Mouse (Mus musculus) forebrain, embryonic 11.5 days (tissue): ENCODE results near the gene Gsg1l. TPM values are rescaled to one million over a fixed set of nuclear protein-coding genes. Genes with fewer than 3 reads are reported as not detected.

Source experiments
- ATAC-seq: fragments of 200-750 bp; cut with Nextera tagmentation; replicated peaks from 2 replicates; pipeline ENCODE4 v1.8.0; 2017; ENCODE audit warnings: moderate TSS enrichment; ENCODE audit not compliant: low FRiP score
- DNase-seq: peaks from one replicate; pipeline ENCODE4 v3.0.0-alpha.2; 2017; ENCODE audit warnings: low spot score
- H3K27ac ChIP-seq: fragments of 300-500 bp; sonication (generic); 2 replicates; pipeline ENCODE4 v1.5.1; 2014; ENCODE audit warnings: low read depth, low read length
- H3K27me3 ChIP-seq: fragments of 300-500 bp; sonication (generic); 2 replicates; pipeline ENCODE4 v1.6.1; 2014; ENCODE audit warnings: mild to moderate bottlenecking, low read length, mixed read lengths; ENCODE audit not compliant: control insufficient read depth, insufficient read depth
- H3K36me3 ChIP-seq: fragments of 300-500 bp; sonication (generic); 2 replicates; pipeline ENCODE4 v1.6.1; 2014; ENCODE audit warnings: mild to moderate bottlenecking, low read length, moderate library complexity, mixed read lengths; ENCODE audit not compliant: control insufficient read depth, insufficient read depth
- H3K4me1 ChIP-seq: fragments of 300-500 bp; sonication (generic); replicated peaks from 2 replicates; pipeline ENCODE4 v1.6.1; 2014; ENCODE audit warnings: low read length, mixed read lengths; ENCODE audit not compliant: control insufficient read depth, insufficient read depth
- H3K4me2 ChIP-seq: fragments of 300-500 bp; sonication (generic); 2 replicates; pipeline ENCODE4 v1.6.1; 2014; ENCODE audit warnings: low read depth, mild to moderate bottlenecking, low read length, moderate library complexity, mixed read lengths; ENCODE audit not compliant: severe bottlenecking
- H3K4me3 ChIP-seq: fragments of 300-500 bp; sonication (generic); 2 replicates; pipeline ENCODE4 v1.5.1; 2014; ENCODE audit warnings: low read depth, low read length
- H3K9ac ChIP-seq: fragments of 300-500 bp; sonication (generic); 2 replicates; pipeline ENCODE4 v1.6.1; 2014; ENCODE audit warnings: low read length
- H3K9me3 ChIP-seq: fragments of 300-500 bp; sonication (generic); 2 replicates; pipeline ENCODE4 v1.6.1; 2016; ENCODE audit warnings: low read length, mixed read lengths; ENCODE audit not compliant: control insufficient read depth
- WGBS: fragments of 180-500 bp; shearing (Covaris S2); extraction: QIAGEN DNeasy Blood & Tissue Kit; methylation state at CpG from one replicate; pipeline ENCODE4 v1.1.7; 2014; 5-methylcytosine and 5-hydroxymethylcytosine counted together
- polyA plus RNA-seq: library from polyadenylated mRNA; unstranded; fragments of >200 nt; fragmentation: Nextera tagmentation; extraction: Ambion mirVana; gene quantifications from 2 replicates; pipeline ENCODE4 v1.2.1, GENCODE M21; 2014

Gsg1l gene
- polyA plus RNA-seq, 1 experiment from 2014 or later: 0.72 TPM

DNA sequence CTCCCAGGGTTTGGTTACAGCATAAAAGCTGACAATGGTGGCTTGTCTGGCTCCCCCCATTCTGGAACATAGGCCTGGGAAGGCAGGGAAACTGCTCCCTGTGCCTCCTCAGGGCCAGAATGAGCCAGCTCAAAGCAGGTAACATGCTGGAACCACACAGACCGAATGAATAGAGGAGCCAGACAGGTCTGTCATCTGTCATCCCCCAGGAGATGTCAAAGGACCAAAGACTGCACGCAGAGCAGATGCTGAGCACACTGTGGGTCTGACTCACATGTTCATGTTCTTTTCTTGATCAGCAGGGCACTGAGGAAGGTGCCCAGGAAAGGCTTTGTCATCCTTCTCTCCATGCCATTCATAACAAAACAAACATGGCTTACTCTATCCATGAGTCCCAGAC lies 90.4 kb downstream of the Gsg1l start:
- Histone ChIP-seq H3K9me3 (no peaks in the 10 kb centered on the region), H3K27ac (no peak overlapping the region), H3K9ac (no peak overlapping the region), H3K4me1 (peaks cover 5% of the 10 kb centered on the region; the same call in 1 of the 2 replicates), H3K4me3 (no peak overlapping the region), H3K27me3 (no peaks in the 10 kb centered on the region), H3K4me2 (no peak overlapping the region), H3K36me3 (no peaks in the 10 kb centered on the region)
- ATAC-seq (no peak), DNase-seq (no peak)
- WGBS: 69% methylated on average over 2 of the region's 2 CpGs

DNA sequence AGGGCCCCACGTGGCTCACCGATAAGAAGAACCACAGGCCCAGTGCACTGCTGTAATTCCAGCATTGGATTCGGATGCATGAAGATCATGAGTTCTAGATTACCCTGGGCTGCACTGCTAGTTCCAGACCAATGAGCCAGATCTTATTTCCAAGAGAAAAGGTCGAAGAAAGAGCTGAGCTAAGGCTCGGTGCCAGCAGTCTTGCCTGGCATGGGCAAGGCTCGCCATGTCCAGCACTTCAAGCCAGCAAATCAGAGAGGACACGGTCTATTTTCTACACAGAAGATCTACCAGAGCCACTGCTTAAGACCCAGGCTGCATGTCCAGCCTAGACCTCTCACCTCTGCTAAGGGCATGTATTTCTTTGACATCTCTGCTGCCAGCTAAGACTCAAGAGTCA lies 92.2 kb downstream of the Gsg1l start:
- H3K27ac ChIP-seq: no peak overlapping the region
- 79% methylated on average over 7 of the region's 7 CpGs for whole genome bisulfite sequencing
- peaks cover 5% of the 10 kb centered on the region; the same call in 1 of the 2 replicates for H3K4me1 ChIP-seq
- no peaks in the 10 kb centered on the region for H3K27me3 ChIP-seq
- H3K9ac ChIP-seq: no peak overlapping the region
- H3K4me3 ChIP-seq: no peak overlapping the region
- ATAC-seq: no peak
- no peak for DNase-seq
- no peaks in the 10 kb centered on the region for H3K9me3 ChIP-seq
- no peak overlapping the region for H3K4me2 ChIP-seq
- H3K36me3 ChIP-seq: no peaks in the 10 kb centered on the region

GRCm38 (mm10) chr7:125989489-125989888 lies 92.7 kb downstream of the Gsg1l start:
- no peak for DNase-seq
- Histone ChIP-seq H3K4me2 (no peak overlapping the region), H3K4me3 (no peak overlapping the region), H3K36me3 (no peaks in the 10 kb centered on the region), H3K4me1 (peaks cover 5% of the 10 kb centered on the region; the same call in 1 of the 2 replicates), H3K27ac (no peak overlapping the region), H3K9me3 (no peaks in the 10 kb centered on the region), H3K9ac (no peak overlapping the region), H3K27me3 (no peaks in the 10 kb centered on the region)
- ATAC-seq: no peak
- WGBS: 8% methylated on average over 4 of the region's 4 CpGs

GRCm38 (mm10) chr7:125988326-125988725 lies 93.9 kb downstream of the Gsg1l start:
- Histone ChIP-seq H3K9ac (no peak overlapping the region), H3K4me1 (peaks cover 10% of the 10 kb centered on the region; the same call in 1 of the 2 replicates), H3K27ac (no peak overlapping the region), H3K4me3 (no peak overlapping the region), H3K9me3 (no peaks in the 10 kb centered on the region), H3K36me3 (no peaks in the 10 kb centered on the region), H3K27me3 (no peaks in the 10 kb centered on the region), H3K4me2 (no peak overlapping the region)
- ATAC-seq (no peak), DNase-seq (no peak)
- WGBS: 90% methylated on average over 3 of the region's 3 CpGs

DNA sequence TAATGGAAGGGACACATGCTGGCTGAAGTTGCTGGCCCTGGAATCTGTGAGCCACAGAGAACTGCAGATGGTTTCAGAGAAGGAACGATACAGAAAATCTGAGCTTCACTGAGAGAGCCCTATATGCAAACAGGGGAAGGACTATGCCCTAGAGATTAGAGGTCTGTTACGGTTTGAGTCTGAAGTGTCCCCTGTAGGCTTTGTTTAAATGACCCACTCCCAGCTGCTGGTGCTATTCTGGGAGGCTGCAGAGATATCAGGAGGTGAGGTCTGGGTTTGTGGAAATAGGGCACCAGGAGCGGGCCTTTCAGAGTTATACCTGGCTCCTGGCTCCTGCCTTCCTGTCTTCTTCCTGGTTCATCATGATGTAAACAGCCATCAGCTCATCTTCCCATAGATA lies 95.1 kb downstream of the Gsg1l start:
- H3K4me1 ChIP-seq: peaks cover 10% of the 10 kb centered on the region; the same call in 1 of the 2 replicates
- H3K36me3 ChIP-seq: no peaks in the 10 kb centered on the region
- H3K27ac ChIP-seq: no peak overlapping the region
- H3K4me2 ChIP-seq: no peak overlapping the region
- no peak overlapping the region for H3K4me3 ChIP-seq
- DNase-seq (no peak), ATAC-seq (no peak)
- H3K9ac ChIP-seq: no peak overlapping the region
- no peaks in the 10 kb centered on the region for H3K27me3 ChIP-seq
- H3K9me3 ChIP-seq: no peaks in the 10 kb centered on the region
- WGBS: 88% methylated on average over 3 of the region's 3 CpGs

GRCm38 (mm10) chr7:125985565-125985964 lies 96.6 kb downstream of the Gsg1l start:
- H3K4me1 ChIP-seq: peaks cover 10% of the 10 kb centered on the region; the same call in 1 of the 2 replicates
- 83% methylated on average over 10 of the region's 10 CpGs for WGBS
- ATAC-seq: no peak
- no peaks in the 10 kb centered on the region for H3K27me3 ChIP-seq
- no peaks in the 10 kb centered on the region for H3K36me3 ChIP-seq
- H3K9ac ChIP-seq: no peak overlapping the region
- no peak for DNase-seq
- no peak overlapping the region for H3K4me3 ChIP-seq
- no peaks in the 10 kb centered on the region for H3K9me3 ChIP-seq
- no peak overlapping the region for H3K4me2 ChIP-seq
- no peak overlapping the region for H3K27ac ChIP-seq

GRCm38 (mm10) chr7:125983902-125984841 lies 98.0 kb downstream of the Gsg1l start:
- Histone ChIP-seq H3K4me1 (peaks cover 4% of the 10 kb centered on the region; the same call in 1 of the 2 replicates), H3K4me3 (no peak overlapping the region), H3K27ac (no peak overlapping the region), H3K9me3 (no peaks in the 10 kb centered on the region), H3K9ac (no peak overlapping the region), H3K4me2 (no peak overlapping the region), H3K27me3 (no peaks in the 10 kb centered on the region), H3K36me3 (no peaks in the 10 kb centered on the region)
- ATAC-seq: no peak
- WGBS: 32% methylated on average over 12 of the region's 12 CpGs
- no peak for DNase-seq

DNA sequence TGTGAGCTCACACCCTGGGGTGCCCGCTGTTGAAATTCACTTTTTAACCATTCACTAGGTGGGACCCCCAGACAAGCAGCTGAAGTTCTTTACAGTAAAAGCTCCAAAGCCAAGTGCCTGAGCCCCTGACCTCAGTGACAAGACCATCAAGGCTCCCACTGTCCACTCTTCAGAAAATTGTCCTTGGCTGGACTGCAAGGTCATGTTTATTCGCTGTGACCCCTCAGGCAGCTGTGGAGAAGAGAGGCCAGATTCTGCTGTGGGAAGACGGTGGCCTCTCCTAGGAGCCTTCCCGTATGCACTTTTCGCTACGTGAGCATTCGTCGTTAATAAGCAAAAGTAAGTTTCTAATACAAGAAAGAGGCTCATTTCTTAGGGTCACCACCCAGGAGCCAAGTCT lies 102.6 kb downstream of the Gsg1l start:
- WGBS: 87% methylated on average over 8 of the region's 8 CpGs
- ATAC-seq: no peak

More for the DNA sequence above, 102.6 kb downstream of the Gsg1l start:
- H3K36me3 ChIP-seq: no peaks in the 10 kb centered on the region
- DNase-seq: no peak
- H3K4me3 ChIP-seq: no peak overlapping the region
- H3K27me3 ChIP-seq: no peaks in the 10 kb centered on the region
- no peak overlapping the region for H3K4me2 ChIP-seq
- H3K4me1 ChIP-seq: peaks cover 4% of the 10 kb centered on the region; the same call in 1 of the 2 replicates
- H3K9me3 ChIP-seq: no peaks in the 10 kb centered on the region
- H3K9ac ChIP-seq: no peak overlapping the region
- H3K27ac ChIP-seq: no peak overlapping the region
